Mouse (Mus musculus) ES-E14 (cell line): ENCODE results near the gene Rps8. TPM values are rescaled to one million over a fixed set of nuclear protein-coding genes. Genes with fewer than 3 reads are reported as not detected.
A peak's percentile ranks its signal among the peaks of the same experiment; 100 is the strongest.

Source experiments
- DNase-seq: peaks from one replicate; pipeline ENCODE4 v3.0.0-alpha.2; 2013; ENCODE audit warnings: low read depth, low spot score
- H3K27ac ChIP-seq: 2 replicates; pipeline ENCODE4 v1.5.1; 2012; ENCODE audit warnings: low read depth, mild to moderate bottlenecking, low read length, moderate library complexity, mixed read lengths; ENCODE audit not compliant: poor library complexity, insufficient read depth, severe bottlenecking
- H3K36me3 ChIP-seq: 2 replicates; pipeline ENCODE4 v1.6.1; 2012; ENCODE audit warnings: mild to moderate bottlenecking, low read length, moderate library complexity, mixed read lengths; ENCODE audit not compliant: control insufficient read depth, poor library complexity, insufficient read depth, severe bottlenecking
- H3K4me1 ChIP-seq, 2 experiments: fragments of 150-350 bp in 1 of 2; sonication (generic) in 1 of 2; 2 replicates each; pipeline ENCODE4 v1.6.1; 2012; ENCODE audit warnings: low read length in 2 of 2, mild to moderate bottlenecking in 1 of 2, mixed read lengths in 1 of 2; ENCODE audit not compliant: control insufficient read depth in 2 of 2, insufficient read depth in 2 of 2, poor library complexity in 1 of 2
- H3K4me3 ChIP-seq, 2 experiments: fragments of 150-350 bp in 1 of 2; sonication (generic) in 1 of 2; 2 replicates each; pipeline ENCODE4 v1.5.1; 2012; ENCODE audit warnings: low read length in 2 of 2, low read depth in 1 of 2, mild to moderate bottlenecking in 1 of 2, mixed read lengths in 1 of 2; ENCODE audit not compliant: insufficient read depth in 1 of 2, poor library complexity in 1 of 2, severe bottlenecking in 1 of 2
- H3K9ac ChIP-seq: 2 replicates; pipeline ENCODE4 v1.6.1; 2012; ENCODE audit warnings: low read depth, mild to moderate bottlenecking, low read length, mixed read lengths; ENCODE audit not compliant: poor library complexity, insufficient read depth, severe bottlenecking
- H3K9me3 ChIP-seq: fragments of 150-350 bp; sonication (generic); 2 replicates; pipeline ENCODE4 v1.6.1; 2012; ENCODE audit warnings: low read depth, mild to moderate bottlenecking, low read length; ENCODE audit not compliant: control insufficient read depth, insufficient read depth
- CHD2 ChIP-seq: IDR thresholded peaks from 2 replicates; pipeline ENCODE4 v1.6.1; 2014; ENCODE audit warnings: mild to moderate bottlenecking, low read depth, low read length, inconsistent platforms
- HCFC1 ChIP-seq: IDR thresholded peaks from 2 replicates; pipeline ENCODE4 v1.6.1; 2012; ENCODE audit warnings: low read length, inconsistent platforms, borderline replicate concordance; ENCODE audit not compliant: insufficient read depth
- MAFK ChIP-seq: IDR thresholded peaks from 2 replicates; pipeline ENCODE4 v1.6.1; 2014; ENCODE audit warnings: mild to moderate bottlenecking, low read depth, low read length, inconsistent platforms; ENCODE audit not compliant: insufficient read depth
- ZC3H11A ChIP-seq: IDR thresholded peaks from 2 replicates; pipeline ENCODE4 v1.6.1; 2012; ENCODE audit warnings: low read depth, mild to moderate bottlenecking, inconsistent platforms, low read length, borderline replicate concordance
- ZNF384 ChIP-seq: IDR thresholded peaks from 2 replicates; pipeline ENCODE4 v1.6.1; 2012; ENCODE audit warnings: low read depth, low read length, inconsistent platforms
- in situ Hi-C, 2 experiments: fragments of 600-800 bp; cut with MboI; formaldehyde crosslinking; loops; one replicate each; pipeline ENCODE4 v1.15.1; 2025; ENCODE audit warnings: low sequenced_read_pairs in 2 of 2, inconsistent platforms in 1 of 2; ENCODE audit not compliant: unreplicated experiment in 2 of 2
- total RNA-seq: library from RNA; depleted of rRNA; stranded (reverse); fragments of 300-350 nt; gene quantifications from 2 replicates; pipeline ENCODE4 v1.2.3, GENCODE M21; 2012

Gene Rps8
- total RNA-seq, 1 experiment = 3,133 TPM

DNA sequence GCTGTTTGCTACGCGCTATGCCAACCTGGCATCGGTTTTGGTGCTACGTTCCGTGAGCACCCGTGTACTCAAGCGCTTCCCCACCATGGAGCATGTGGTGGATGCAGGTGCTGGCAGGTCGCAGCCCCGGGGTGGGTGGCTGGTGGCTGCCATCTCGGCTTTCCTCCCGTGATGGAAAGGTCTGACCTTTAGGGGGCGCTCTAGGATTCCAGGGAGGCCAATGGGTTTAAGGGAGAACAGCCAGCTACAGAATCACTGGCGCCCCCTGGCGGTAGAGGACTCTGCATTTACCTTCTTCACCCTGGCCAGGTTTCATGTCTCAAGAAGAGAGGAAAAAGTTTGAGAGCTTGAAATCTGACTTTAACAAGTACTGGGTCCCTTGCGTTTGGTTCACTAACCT is 9.9 kb downstream of the Rps8 start:
- Histone ChIP-seq H3K4me3 (peak overlapping the region in 1 of 2 experiments; percentile 6; a peak in 1 of 4 replicates), H3K27ac (no peak overlapping the region)
- in situ Hi-C loops = loop anchor here in 1 of 2 experiments (25.0 kb wide), 1 partner anchor 334 kb away; the partner anchor contains the start of genes Hpdl, Mutyh and Toe1

DNA sequence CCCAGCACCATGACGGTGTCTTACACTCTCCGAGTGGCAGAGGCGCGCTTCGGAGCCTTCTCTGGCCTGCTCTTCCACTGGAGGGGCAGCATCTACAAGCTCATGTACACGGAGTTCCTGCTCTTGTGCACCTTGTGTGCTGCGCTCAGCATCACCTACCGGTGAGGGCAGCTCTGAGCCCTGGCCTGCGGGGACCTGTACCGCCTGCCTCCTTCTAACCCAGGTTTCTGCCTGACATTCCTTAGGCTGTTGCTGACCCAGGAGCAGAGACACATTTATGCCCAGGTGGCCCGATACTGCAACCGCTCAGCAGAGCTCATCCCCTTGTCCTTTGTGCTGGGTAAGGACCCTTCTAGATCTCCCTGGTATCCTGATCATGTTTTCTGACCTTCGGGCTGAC is 10.8 kb downstream of the Rps8 start:
- no peaks in the 10 kb centered on the region for H3K9me3 ChIP-seq
- peaks cover 6% of the 10 kb centered on the region for H3K36me3 ChIP-seq
- no peak overlapping the region for H3K9ac ChIP-seq
- no peak overlapping the region for H3K27ac ChIP-seq
- peaks cover 0 to 15% of the 10 kb centered on the region in 2 experiments; a peak in 1 of 4 replicates for H3K4me1 ChIP-seq
- in situ Hi-C loops = loop anchor here in 1 of 2 experiments (25.0 kb wide), 1 partner anchor 333 kb away; the partner anchor contains the start of genes Hpdl, Mutyh and Toe1
- no peak for DNase-seq
- TF ChIP-seq CHD2 (no peak), HCFC1 (no peak), ZC3H11A (no peak), MAFK (no peak), ZNF384 (no peak)
- H3K4me3 ChIP-seq = no peak overlapping the region

More for the DNA sequence above, 9.9 kb downstream of the Rps8 start:
- TF ChIP-seq ZC3H11A = no peak
- TF ChIP-seq ZNF384 = peak; percentile 36; the same call in 1 of the 2 replicates
- TF ChIP-seq HCFC1 = peak; percentile 45; the same call in 1 of the 2 replicates
- TF ChIP-seq MAFK = 0 out of 2 replicates have a peak, but pooled peaks have one; percentile 14
- TF ChIP-seq CHD2 = no peak
- peaks cover 13% of the 10 kb centered on the region for H3K36me3 ChIP-seq
- H3K9ac ChIP-seq = peak overlapping the region; percentile 19
- peaks cover 0 to 14% of the 10 kb centered on the region in 2 experiments; a peak in 1 of 4 replicates for H3K4me1 ChIP-seq
- DNase-seq = peak; percentile 99
- H3K9me3 ChIP-seq = no peaks in the 10 kb centered on the region

DNA sequence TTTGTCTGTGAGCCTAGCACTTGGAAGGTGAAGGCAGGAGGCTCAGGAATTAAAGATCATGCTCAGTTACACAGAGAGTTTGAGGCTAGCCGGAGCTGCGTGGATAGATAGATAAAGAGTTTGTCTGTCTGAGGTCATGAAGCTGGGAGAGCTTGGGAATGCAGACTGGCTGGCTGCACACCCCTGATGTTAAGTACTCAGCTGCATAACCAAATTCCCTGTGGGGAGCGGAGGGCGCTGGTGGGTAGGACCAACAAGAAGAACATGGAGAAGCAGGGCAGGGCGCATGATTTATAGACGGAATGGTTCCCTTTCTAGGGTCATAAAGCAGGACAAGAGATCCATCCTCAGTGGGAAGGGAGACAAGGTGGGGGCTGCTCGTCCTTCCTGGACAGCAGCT is 13.0 kb downstream of the Rps8 start:
- Histone ChIP-seq H3K9ac (no peak overlapping the region), H3K36me3 (no peaks in the 10 kb centered on the region), H3K4me1 (peaks cover 0 to 18% of the 10 kb centered on the region in 2 experiments; a peak in 2 of 4 replicates), H3K9me3 (no peaks in the 10 kb centered on the region), H3K27ac (no peak overlapping the region), H3K4me3 (no peak overlapping the region)
- DNase-seq = no peak
- in situ Hi-C loops = loop anchor here in 1 of 2 experiments (25.0 kb wide), 1 partner anchor 331 kb away; the partner anchor contains the start of genes Hpdl, Mutyh and Toe1
- TF ChIP-seq MAFK (no peak), ZC3H11A (no peak), ZNF384 (no peak), CHD2 (no peak), HCFC1 (no peak)

DNA sequence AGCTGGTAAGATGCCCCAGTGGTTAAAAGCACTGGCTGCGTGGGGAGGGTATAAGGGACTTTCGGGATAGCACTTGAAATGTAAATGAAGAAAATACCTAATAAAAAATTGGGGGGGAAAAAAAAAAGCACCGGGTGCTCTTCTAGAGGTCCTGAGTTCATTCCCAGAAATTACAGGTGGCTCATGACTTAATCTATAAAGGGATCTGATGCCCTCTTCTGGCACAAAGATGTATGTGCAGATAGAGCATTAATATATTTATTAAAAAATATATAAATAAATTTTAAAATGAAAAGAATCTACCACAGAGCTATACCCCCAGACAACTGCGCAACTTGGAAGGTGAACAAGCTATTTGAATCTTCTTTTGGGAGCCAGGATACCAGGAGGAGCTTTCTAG is 15.4 kb downstream of the Rps8 start:
- Histone ChIP-seq H3K9ac (no peak overlapping the region; the same call in 1 of the 2 replicates), H3K4me3 (no peak overlapping the region), H3K36me3 (no peaks in the 10 kb centered on the region), H3K9me3 (no peaks in the 10 kb centered on the region), H3K27ac (no peak overlapping the region), H3K4me1 (peaks cover 5 to 22% of the 10 kb centered on the region in 2 experiments; a peak in 2 of 4 replicates)
- DNase-seq = no peak
- in situ Hi-C loops = loop anchor here in 1 of 2 experiments (25.0 kb wide), 1 partner anchor 328 kb away; the partner anchor contains the start of genes Hpdl, Mutyh and Toe1
- TF ChIP-seq HCFC1 (no peak), MAFK (no peak), CHD2 (no peak), ZC3H11A (no peak), ZNF384 (no peak)
